Mouse (Mus musculus): ENCODE measurements around the gene Grtp1. TPM values are rescaled to one million over a fixed set of nuclear protein-coding genes. Genes with fewer than 3 reads are reported as not detected.
A peak's percentile ranks its signal among the peaks of the same experiment; 100 is the strongest.

Gene Grtp1
- 3.5 TPM for polyA plus RNA-seq (2012; fragmentation: generic; extraction: Trizol)
- long read RNA-seq, experiment 1, transcript Grtp1-206 (8 exons, 3,013 nt), result major isoform, 5 of 6 reads
- long read RNA-seq, experiment 1, partial matches to known transcripts, result 1 of 6 reads
- long read RNA-seq, experiment 1, other reads (novel, unspliced or antisense), result 0 of 6 reads
- long read RNA-seq, experiment 2, partial matches to known transcripts, result 0 of 2 reads
- long read RNA-seq, experiment 2, other reads (novel, unspliced or antisense), result 1 of 2 reads

GRCm38 (mm10) chr8:13200301-13201012 is at the start of gene Grtp1:
Gene Grtp1 (minus strand): TSS chr8:13200620.
- no peaks in the 10 kb centered on the region for H3K36me3 ChIP-seq (ENCODE audit: control insufficient read depth, insufficient read depth)
- H3K4me3 ChIP-seq (ENCODE audit: insufficient read depth, poor library complexity, severe bottlenecking), result peak within 1 kb of the TSS; percentile 25
- TF ChIP-seq MYOG (IDR thresholded peaks at IDR 0.05; ENCODE audit: control insufficient read depth, extremely low read depth, insufficient read length) (no peak), CEBPB (IDR thresholded peaks at IDR 0.05; ENCODE audit: low read depth) (no peak), CTCF (IDR thresholded peaks at IDR 0.05; ENCODE audit: control insufficient read depth, insufficient read depth, insufficient read length) (no peak), MYOD1 (IDR thresholded peaks at IDR 0.05; ENCODE audit: control insufficient read depth, insufficient read length, low read depth) (no peak), FOSL1 (IDR thresholded peaks at IDR 0.05; ENCODE audit: insufficient read depth, low read length, poor library complexity, severe bottlenecking) (no peak), USF1 (IDR thresholded peaks at IDR 0.05; ENCODE audit: low read depth) (no peak), MAX (IDR thresholded peaks at IDR 0.05) (no peak)
- H3ac ChIP-seq (ENCODE audit: control insufficient read depth, insufficient read length, low read depth), result peak within 1 kb of the TSS; percentile 76
- no peaks in the 10 kb centered on the region for H3K79me2 ChIP-seq (ENCODE audit: control insufficient read depth, insufficient read depth)
- H3K27me3 ChIP-seq (ENCODE audit: control insufficient read depth, insufficient read depth, insufficient read length), result no peaks in the 10 kb centered on the region
- no peaks in the 10 kb centered on the region for H3K79me3 ChIP-seq (ENCODE audit: low read depth)

DNA sequence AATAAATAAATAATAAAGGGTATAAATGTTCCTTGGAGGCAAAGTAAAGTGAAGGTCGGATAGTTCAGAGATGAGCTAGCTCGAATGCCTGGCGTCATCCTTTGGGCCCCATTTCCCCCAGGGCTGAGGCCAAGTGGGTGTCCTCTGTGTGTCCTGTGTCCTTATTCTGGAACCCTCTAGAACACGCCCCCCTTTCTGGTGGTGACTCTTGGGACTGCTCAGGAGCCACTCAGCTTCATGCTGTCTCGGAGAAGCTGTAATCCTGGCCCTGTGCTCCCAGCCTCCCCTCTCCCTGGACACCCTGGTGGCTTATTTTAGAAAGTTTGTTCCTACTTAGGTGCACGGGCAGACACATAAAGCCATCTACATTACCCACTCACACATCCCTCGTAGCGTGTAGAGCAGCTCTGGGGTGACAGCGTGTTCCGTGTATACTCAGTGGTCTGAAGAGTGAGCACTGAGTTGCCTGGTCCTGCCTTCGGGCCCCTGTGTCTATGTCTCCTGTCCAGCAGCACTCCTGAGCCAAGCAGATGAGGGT is 44.0 kb upstream of the Grtp1 start:
- Histone ChIP-seq H3K36me3 (ENCODE audit: control insufficient read depth, insufficient read depth) (no peaks in the 10 kb centered on the region), H3K79me2 (ENCODE audit: control insufficient read depth, insufficient read depth) (no peaks in the 10 kb centered on the region), H3ac (ENCODE audit: control insufficient read depth, insufficient read length, low read depth) (no peak overlapping the region), H3K79me3 (ENCODE audit: low read depth) (no peaks in the 10 kb centered on the region), H3K4me3 (ENCODE audit: insufficient read depth, poor library complexity, severe bottlenecking) (no peak overlapping the region), H3K27me3 (ENCODE audit: control insufficient read depth, insufficient read depth, insufficient read length) (peaks cover 72% of the 10 kb centered on the region)
- no peak for TF ChIP-seq USF1 (IDR thresholded peaks at IDR 0.05; ENCODE audit: low read depth)
- no peak for TF ChIP-seq MAX (IDR thresholded peaks at IDR 0.05)
- TF ChIP-seq CTCF (IDR thresholded peaks at IDR 0.05; ENCODE audit: control insufficient read depth, insufficient read depth, insufficient read length), result no peak
- no peak for TF ChIP-seq MYOG (IDR thresholded peaks at IDR 0.05; ENCODE audit: control insufficient read depth, extremely low read depth, insufficient read length)
- TF ChIP-seq CEBPB (IDR thresholded peaks at IDR 0.05; ENCODE audit: low read depth), result no peak
- no peak for TF ChIP-seq MYOD1 (IDR thresholded peaks at IDR 0.05; ENCODE audit: control insufficient read depth, insufficient read length, low read depth)
- no peak for TF ChIP-seq FOSL1 (IDR thresholded peaks at IDR 0.05; ENCODE audit: insufficient read depth, low read length, poor library complexity, severe bottlenecking)

- H3K79me2 ChIP-seq (ENCODE audit: control insufficient read depth, insufficient read depth), result no peaks in the 10 kb centered on the region
- no peak overlapping the region for H3ac ChIP-seq (ENCODE audit: control insufficient read depth, insufficient read length, low read depth)
- no peak overlapping the region for H3K4me3 ChIP-seq (ENCODE audit: insufficient read depth, poor library complexity, severe bottlenecking)
- H3K27me3 ChIP-seq (ENCODE audit: control insufficient read depth, insufficient read depth, insufficient read length), result peaks cover 72% of the 10 kb centered on the region
- no peaks in the 10 kb centered on the region for H3K79me3 ChIP-seq (ENCODE audit: low read depth)
- H3K36me3 ChIP-seq (ENCODE audit: control insufficient read depth, insufficient read depth), result no peaks in the 10 kb centered on the region
- no peak for TF ChIP-seq CEBPB (IDR thresholded peaks at IDR 0.05; ENCODE audit: low read depth)
- no peak for TF ChIP-seq MAX (IDR thresholded peaks at IDR 0.05)
- no peak for TF ChIP-seq MYOD1 (IDR thresholded peaks at IDR 0.05; ENCODE audit: control insufficient read depth, insufficient read length, low read depth)
- TF ChIP-seq MYOG (IDR thresholded peaks at IDR 0.05; ENCODE audit: control insufficient read depth, extremely low read depth, insufficient read length), result no peak
Measured at GRCm38 (mm10) chr8:13242985-13243870, 42.8 kb upstream of the Grtp1 start.

- TF ChIP-seq CEBPB (IDR thresholded peaks at IDR 0.05; ENCODE audit: low read depth) (no peak), MYOD1 (IDR thresholded peaks at IDR 0.05; ENCODE audit: control insufficient read depth, insufficient read length, low read depth) (no peak), MYOG (IDR thresholded peaks at IDR 0.05; ENCODE audit: control insufficient read depth, extremely low read depth, insufficient read length) (no peak), MAX (IDR thresholded peaks at IDR 0.05) (no peak), FOSL1 (IDR thresholded peaks at IDR 0.05; ENCODE audit: insufficient read depth, low read length, poor library complexity, severe bottlenecking) (no peak), USF1 (IDR thresholded peaks at IDR 0.05; ENCODE audit: low read depth) (no peak), CTCF (IDR thresholded peaks at IDR 0.05; ENCODE audit: control insufficient read depth, insufficient read depth, insufficient read length) (no peak)
- no peaks in the 10 kb centered on the region for H3K36me3 ChIP-seq (ENCODE audit: control insufficient read depth, insufficient read depth)
- no peaks in the 10 kb centered on the region for H3K79me2 ChIP-seq (ENCODE audit: control insufficient read depth, insufficient read depth)
- no peak overlapping the region for H3K4me3 ChIP-seq (ENCODE audit: insufficient read depth, poor library complexity, severe bottlenecking)
- no peaks in the 10 kb centered on the region for H3K79me3 ChIP-seq (ENCODE audit: low read depth)
- H3ac ChIP-seq (ENCODE audit: control insufficient read depth, insufficient read length, low read depth), result no peak overlapping the region
- peaks cover 70% of the 10 kb centered on the region for H3K27me3 ChIP-seq (ENCODE audit: control insufficient read depth, insufficient read depth, insufficient read length)
Measured at GRCm38 (mm10) chr8:13240691-13241090, 40.3 kb upstream of the Grtp1 start.

DNA sequence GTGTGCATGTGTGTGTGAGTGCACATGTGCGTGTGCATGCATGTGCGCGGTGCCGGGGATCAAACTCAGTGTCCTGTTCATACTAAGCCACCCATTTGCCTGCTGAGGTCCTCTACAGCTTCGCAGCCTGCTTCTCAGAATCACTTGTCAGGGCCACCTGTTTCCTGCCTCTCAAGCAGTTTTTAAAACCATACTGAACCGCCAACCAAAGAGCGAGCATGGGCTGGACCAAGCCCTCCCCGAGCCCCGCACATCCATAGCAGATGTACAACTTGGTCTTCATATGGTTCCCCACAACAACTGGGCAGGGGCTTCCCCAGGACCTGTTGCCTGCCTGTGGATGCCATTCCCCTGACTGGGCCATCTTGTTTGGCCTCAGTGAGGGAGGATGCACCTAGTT is 39.6 kb upstream of the Grtp1 start:
- Histone ChIP-seq H3K36me3 (ENCODE audit: control insufficient read depth, insufficient read depth) (no peaks in the 10 kb centered on the region), H3K27me3 (ENCODE audit: control insufficient read depth, insufficient read depth, insufficient read length) (peaks cover 70% of the 10 kb centered on the region), H3K4me3 (ENCODE audit: insufficient read depth, poor library complexity, severe bottlenecking) (no peak overlapping the region), H3ac (ENCODE audit: control insufficient read depth, insufficient read length, low read depth) (no peak overlapping the region), H3K79me2 (ENCODE audit: control insufficient read depth, insufficient read depth) (no peaks in the 10 kb centered on the region), H3K79me3 (ENCODE audit: low read depth) (no peaks in the 10 kb centered on the region)
- TF ChIP-seq CEBPB (IDR thresholded peaks at IDR 0.05; ENCODE audit: low read depth) (no peak), FOSL1 (IDR thresholded peaks at IDR 0.05; ENCODE audit: insufficient read depth, low read length, poor library complexity, severe bottlenecking) (no peak), USF1 (IDR thresholded peaks at IDR 0.05; ENCODE audit: low read depth) (no peak), MYOG (IDR thresholded peaks at IDR 0.05; ENCODE audit: control insufficient read depth, extremely low read depth, insufficient read length) (no peak), MAX (IDR thresholded peaks at IDR 0.05) (no peak), MYOD1 (IDR thresholded peaks at IDR 0.05; ENCODE audit: control insufficient read depth, insufficient read length, low read depth) (no peak), CTCF (IDR thresholded peaks at IDR 0.05; ENCODE audit: control insufficient read depth, insufficient read depth, insufficient read length) (no peak)

Measured in C2C12 (cell line).